Mouse (Mus musculus): ENCODE data around the gene Cacnb4.

GRCm38 (mm10) chr2:52715538-52715937 lies 38.9 kb upstream of the Cacnb4 start:
- TF ChIP-seq CTCF (IDR thresholded peaks at IDR 0.05), result no peak
- no peak for TF ChIP-seq POLR2A (IDR thresholded peaks at IDR 0.05; ENCODE audit: insufficient read depth, low read depth, low read length)

Data from heart, adult 2 months (tissue).